Mouse (Mus musculus) forebrain, embryonic 16.5 days (tissue): Measurements from ENCODE around the gene Fam129b. TPM values are rescaled to one million over a fixed set of nuclear protein-coding genes. Genes with fewer than 3 reads are reported as not detected.
A peak's percentile ranks its signal among the peaks of the same experiment; 100 is the strongest.

Source experiments
- ATAC-seq: fragments of 200-750 bp; cut with Nextera tagmentation; 2 replicates; pipeline ENCODE4 v1.8.0; 2017; ENCODE audit warnings: mild to moderate bottlenecking, moderate library complexity
- H3K27ac ChIP-seq: fragments of 300-500 bp; sonication (generic); 2 replicates; pipeline ENCODE4 v1.5.1; 2014; ENCODE audit warnings: low read length, control low read depth
- H3K27me3 ChIP-seq: fragments of 300-500 bp; sonication (generic); replicated peaks from 2 replicates; pipeline ENCODE4 v1.6.1; 2014; ENCODE audit warnings: low read length; ENCODE audit not compliant: control insufficient read depth, insufficient read depth
- H3K36me3 ChIP-seq: fragments of 300-500 bp; sonication (generic); 2 replicates; pipeline ENCODE4 v1.6.1; 2014; ENCODE audit not compliant: control insufficient read depth, insufficient read depth
- H3K4me1 ChIP-seq: fragments of 300-500 bp; sonication (generic); replicated peaks from 2 replicates; pipeline ENCODE4 v1.6.1; 2014; ENCODE audit warnings: low read length; ENCODE audit not compliant: control insufficient read depth, insufficient read depth
- H3K4me2 ChIP-seq: fragments of 300-500 bp; sonication (generic); 2 replicates; pipeline ENCODE4 v1.6.1; 2014; ENCODE audit warnings: mild to moderate bottlenecking, low read length, control low read depth
- H3K4me3 ChIP-seq: fragments of 300-500 bp; sonication (generic); replicated peaks from 2 replicates; pipeline ENCODE4 v1.5.1; 2014; ENCODE audit warnings: mild to moderate bottlenecking, low read length, control low read depth
- H3K9ac ChIP-seq: fragments of 300-500 bp; sonication (generic); replicated peaks from 2 replicates; pipeline ENCODE4 v1.6.1; 2014; ENCODE audit warnings: low read depth, low read length, control low read depth
- H3K9me3 ChIP-seq: fragments of 300-500 bp; sonication (generic); 2 replicates; pipeline ENCODE4 v1.6.1; 2016; ENCODE audit warnings: low read length; ENCODE audit not compliant: control insufficient read depth
- WGBS: fragments of 180-500 bp; shearing (Covaris S2); extraction: QIAGEN DNeasy Blood & Tissue Kit; methylation state at CpG from one replicate; pipeline ENCODE4 v1.1.7; 2014; 5-methylcytosine and 5-hydroxymethylcytosine counted together
- polyA plus RNA-seq: library from polyadenylated mRNA; unstranded; fragments of >200 nt; fragmentation: Nextera tagmentation; extraction: Ambion mirVana; gene quantifications from 2 replicates; pipeline ENCODE4 v1.2.1, GENCODE M21; 2015

Gene Fam129b
- polyA plus RNA-seq, 1 experiment from 2014 or later, result 36.4 TPM

- H3K9ac ChIP-seq, result no peak overlapping the region
- ATAC-seq, result peak; percentile 21; the same call in 1 of the 2 replicates
- 71% methylated on average over 11 of the region's 21 CpGs for WGBS
- H3K4me2 ChIP-seq, result no peak overlapping the region
- peaks cover 36% of the 10 kb centered on the region for H3K4me1 ChIP-seq
- no peaks in the 10 kb centered on the region for H3K9me3 ChIP-seq
- no peak overlapping the region for H3K4me3 ChIP-seq
- no peaks in the 10 kb centered on the region for H3K27me3 ChIP-seq
- H3K36me3 ChIP-seq, result no peaks in the 10 kb centered on the region
- H3K27ac ChIP-seq, result no peak overlapping the region
Measured at GRCm38 (mm10) chr2:32882283-32883043, 6.5 kb downstream of the Fam129b start.

GRCm38 (mm10) chr2:32884745-32885144, 8.8 kb downstream of the Fam129b start:
- Histone ChIP-seq H3K27ac (no peak overlapping the region), H3K4me1 (peaks cover 21% of the 10 kb centered on the region), H3K27me3 (no peaks in the 10 kb centered on the region), H3K4me2 (no peak overlapping the region), H3K4me3 (no peak overlapping the region), H3K9ac (no peak overlapping the region), H3K36me3 (no peaks in the 10 kb centered on the region), H3K9me3 (no peaks in the 10 kb centered on the region)
- 39% methylated on average over 7 of the region's 7 CpGs for WGBS
- ATAC-seq, result no peak

GRCm38 (mm10) chr2:32888029-32888428, 12.1 kb downstream of the Fam129b start:
- no peak for ATAC-seq
- peaks cover 5% of the 10 kb centered on the region for H3K4me1 ChIP-seq
- H3K9me3 ChIP-seq, result no peaks in the 10 kb centered on the region
- H3K27ac ChIP-seq, result peak overlapping the region; percentile 24; the same call in 1 of the 2 replicates
- WGBS, result 33% methylated on average over 9 of the region's 9 CpGs
- H3K27me3 ChIP-seq, result no peaks in the 10 kb centered on the region
- no peak overlapping the region for H3K4me3 ChIP-seq
- no peaks in the 10 kb centered on the region for H3K36me3 ChIP-seq
- no peak overlapping the region for H3K4me2 ChIP-seq
- H3K9ac ChIP-seq, result peak overlapping the region; percentile 36; the same call in 1 of the 2 replicates

- Histone ChIP-seq H3K27ac (no peak overlapping the region), H3K27me3 (no peaks in the 10 kb centered on the region), H3K9me3 (no peaks in the 10 kb centered on the region), H3K4me2 (no peak overlapping the region), H3K4me1 (peaks cover 5% of the 10 kb centered on the region), H3K4me3 (no peak overlapping the region), H3K36me3 (no peaks in the 10 kb centered on the region), H3K9ac (no peak overlapping the region)
- ATAC-seq, result no peak
- 43% methylated on average over 3 of the region's 3 CpGs for WGBS
Measured at GRCm38 (mm10) chr2:32888551-32888950, 12.6 kb downstream of the Fam129b start.

- Histone ChIP-seq H3K4me3 (no peak overlapping the region), H3K4me2 (no peak overlapping the region), H3K9me3 (no peaks in the 10 kb centered on the region), H3K27me3 (no peaks in the 10 kb centered on the region), H3K4me1 (peaks cover 7% of the 10 kb centered on the region), H3K36me3 (no peaks in the 10 kb centered on the region), H3K9ac (no peak overlapping the region), H3K27ac (no peak overlapping the region)
- ATAC-seq, result no peak
- 76% methylated on average over 3 of the region's 3 CpGs for WGBS
Measured at GRCm38 (mm10) chr2:32890280-32890679, 14.4 kb downstream of the Fam129b start.

- no peak overlapping the region for H3K4me3 ChIP-seq
- H3K27me3 ChIP-seq, result no peaks in the 10 kb centered on the region
- no peaks in the 10 kb centered on the region for H3K9me3 ChIP-seq
- ATAC-seq, result no peak
- H3K4me1 ChIP-seq, result peaks cover 17% of the 10 kb centered on the region
- no peak overlapping the region for H3K9ac ChIP-seq
- no peaks in the 10 kb centered on the region for H3K36me3 ChIP-seq
- H3K4me2 ChIP-seq, result no peak overlapping the region
- no peak overlapping the region for H3K27ac ChIP-seq
- WGBS, result 82% methylated on average over 9 of the region's 9 CpGs
Measured at GRCm38 (mm10) chr2:32891278-32891677, 15.4 kb downstream of the Fam129b start.

- Histone ChIP-seq H3K9me3 (no peaks in the 10 kb centered on the region), H3K4me3 (no peak overlapping the region), H3K27ac (no peak overlapping the region), H3K36me3 (no peaks in the 10 kb centered on the region), H3K4me2 (no peak overlapping the region), H3K4me1 (peaks cover 24% of the 10 kb centered on the region), H3K27me3 (no peaks in the 10 kb centered on the region), H3K9ac (no peak overlapping the region)
- 90% methylated on average over 14 of the region's 14 CpGs for WGBS
- no peak for ATAC-seq
Measured at GRCm38 (mm10) chr2:32892490-32892889, 16.6 kb downstream of the Fam129b start.

- WGBS, result 85% methylated on average over 2 of the region's 2 CpGs
- Histone ChIP-seq H3K36me3 (no peaks in the 10 kb centered on the region), H3K27ac (no peak overlapping the region), H3K4me3 (no peak overlapping the region), H3K4me1 (peaks cover 19% of the 10 kb centered on the region), H3K27me3 (no peaks in the 10 kb centered on the region), H3K9me3 (no peaks in the 10 kb centered on the region), H3K9ac (no peak overlapping the region), H3K4me2 (no peak overlapping the region)
- no peak for ATAC-seq
Measured at GRCm38 (mm10) chr2:32894097-32894496, 18.2 kb downstream of the Fam129b start.

- Histone ChIP-seq H3K4me3 (no peak overlapping the region), H3K4me2 (no peak overlapping the region), H3K36me3 (no peaks in the 10 kb centered on the region), H3K27ac (peak overlapping the region; percentile 66), H3K9me3 (no peaks in the 10 kb centered on the region), H3K4me1 (peaks cover 19% of the 10 kb centered on the region), H3K9ac (no peak overlapping the region), H3K27me3 (no peaks in the 10 kb centered on the region)
- WGBS, result 23% methylated on average over 8 of the region's 8 CpGs
- ATAC-seq, result peak; percentile 52
Measured at GRCm38 (mm10) chr2:32895606-32896106, 19.7 kb downstream of the Fam129b start.
